Mouse (Mus musculus) adrenal gland, adult 2 months (tissue): ENCODE measurements around the gene Muc1. TPM values are rescaled to one million over a fixed set of nuclear protein-coding genes. Genes with fewer than 3 reads are reported as not detected.
A peak's percentile ranks its signal among the peaks of the same experiment; 100 is the strongest.

Source experiments
- DNase-seq: peaks from one replicate; pipeline ENCODE4 v3.0.0; 2021
- long read RNA-seq: library from polyadenylated mRNA; stranded (forward); transcript quantifications from one replicate; pipeline ENCODE4 v2.0.0, GENCODE M21; 2021
- polyA plus RNA-seq: library from polyadenylated mRNA; depleted of rRNA; stranded (reverse); fragments of >200 nt; gene quantifications from 2 replicates; pipeline ENCODE4 v1.2.3, GENCODE M21; 2012; rRNA removed
- total RNA-seq, 2 experiments: library from RNA; stranded (reverse); gene quantifications; 2 replicates each; pipeline ENCODE4 v1.2.3; 2021

The Muc1 gene
- total RNA-seq = under 1 TPM; 0.24 to 0.32 TPM
- 0.53 and 0.85 TPM in 2 replicates for polyA plus RNA-seq
- long read RNA-seq = 0 reads

DNA sequence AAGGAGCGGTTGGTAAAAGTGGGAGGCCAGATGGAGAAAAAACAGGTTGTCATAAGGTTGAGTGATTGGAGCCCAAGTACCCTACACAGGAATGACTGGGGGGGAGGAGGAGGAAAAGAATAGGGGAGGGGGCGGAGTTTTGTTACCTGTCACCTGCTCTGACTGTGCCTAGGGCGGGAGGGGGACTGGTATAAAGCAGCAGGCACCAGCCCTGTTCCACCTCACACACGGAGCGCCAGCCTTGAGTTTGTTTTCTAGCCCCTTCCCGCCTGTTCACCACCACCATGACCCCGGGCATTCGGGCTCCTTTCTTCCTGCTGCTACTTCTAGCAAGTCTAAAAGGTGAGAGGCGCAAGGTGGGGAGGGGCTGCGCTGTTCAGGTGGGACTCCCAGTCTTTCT, at the start of gene Muc1:
Muc1 (plus strand) TSS at position 222 of the 400 bp plus-strand sequence.
- DNase-seq = no peak

DNA sequence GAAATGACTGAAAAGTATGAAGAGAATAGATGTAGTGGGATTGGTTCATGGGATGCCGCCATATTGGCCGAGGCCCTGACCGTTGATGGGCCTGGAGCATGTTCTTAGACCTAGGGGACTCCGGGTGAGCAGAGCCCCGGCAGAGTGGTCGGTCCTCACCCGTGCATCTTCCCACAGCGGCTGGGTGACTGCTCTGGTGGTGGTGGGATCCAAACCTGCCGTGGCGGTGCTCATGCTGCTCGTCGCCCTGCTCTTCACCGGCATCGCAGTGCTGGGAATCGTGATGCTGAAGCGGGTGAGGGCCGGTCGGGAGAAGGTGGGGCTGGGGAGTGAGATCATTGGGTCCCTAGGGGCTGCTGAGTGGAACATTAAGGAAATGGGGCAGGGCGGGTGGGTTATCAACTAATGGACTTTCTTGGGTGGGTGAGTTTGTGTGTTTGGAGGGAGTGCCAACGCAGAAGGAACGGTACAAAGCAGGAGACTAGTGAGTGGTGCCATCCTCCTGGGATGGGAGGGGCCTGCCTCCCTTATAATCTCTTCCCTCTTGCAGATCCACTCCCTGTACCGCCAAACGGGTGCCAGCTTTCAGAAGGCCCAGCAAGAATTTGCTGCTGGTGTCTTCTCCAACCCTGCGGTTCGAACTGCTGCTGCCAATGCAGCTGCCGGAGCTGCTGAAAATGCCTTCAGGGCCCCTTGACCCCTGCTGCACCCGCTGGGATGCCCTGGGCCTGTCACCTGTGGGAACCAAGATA, 46.9 kb upstream of the Muc1 start:
- DNase-seq = no peak

DNA sequence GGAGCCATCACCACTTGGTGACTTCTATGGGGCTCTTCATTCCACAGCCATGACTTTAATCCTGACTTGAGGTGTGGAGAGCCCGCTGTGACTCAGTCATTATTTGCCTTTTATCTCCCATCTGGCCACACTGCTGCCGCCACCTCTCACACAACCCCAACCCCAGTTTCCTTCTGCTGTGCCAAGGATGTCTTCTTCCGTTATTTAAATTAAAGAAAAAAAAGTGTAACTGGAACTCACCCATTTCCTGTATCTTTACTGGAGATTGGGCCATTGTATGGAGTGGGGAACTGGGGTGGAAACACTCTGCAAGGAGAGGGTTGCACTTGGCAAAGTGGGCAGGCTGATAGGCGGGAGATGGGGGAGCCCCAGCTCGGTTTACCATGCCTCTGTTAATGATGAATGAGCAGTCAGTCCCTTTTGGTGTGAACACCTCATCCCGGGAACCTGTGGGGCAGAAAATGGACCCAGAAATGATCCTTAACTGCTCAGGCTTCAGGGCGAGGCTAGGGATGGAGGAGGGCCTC, 46.3 kb upstream of the Muc1 start:
- no peak for DNase-seq

DNA sequence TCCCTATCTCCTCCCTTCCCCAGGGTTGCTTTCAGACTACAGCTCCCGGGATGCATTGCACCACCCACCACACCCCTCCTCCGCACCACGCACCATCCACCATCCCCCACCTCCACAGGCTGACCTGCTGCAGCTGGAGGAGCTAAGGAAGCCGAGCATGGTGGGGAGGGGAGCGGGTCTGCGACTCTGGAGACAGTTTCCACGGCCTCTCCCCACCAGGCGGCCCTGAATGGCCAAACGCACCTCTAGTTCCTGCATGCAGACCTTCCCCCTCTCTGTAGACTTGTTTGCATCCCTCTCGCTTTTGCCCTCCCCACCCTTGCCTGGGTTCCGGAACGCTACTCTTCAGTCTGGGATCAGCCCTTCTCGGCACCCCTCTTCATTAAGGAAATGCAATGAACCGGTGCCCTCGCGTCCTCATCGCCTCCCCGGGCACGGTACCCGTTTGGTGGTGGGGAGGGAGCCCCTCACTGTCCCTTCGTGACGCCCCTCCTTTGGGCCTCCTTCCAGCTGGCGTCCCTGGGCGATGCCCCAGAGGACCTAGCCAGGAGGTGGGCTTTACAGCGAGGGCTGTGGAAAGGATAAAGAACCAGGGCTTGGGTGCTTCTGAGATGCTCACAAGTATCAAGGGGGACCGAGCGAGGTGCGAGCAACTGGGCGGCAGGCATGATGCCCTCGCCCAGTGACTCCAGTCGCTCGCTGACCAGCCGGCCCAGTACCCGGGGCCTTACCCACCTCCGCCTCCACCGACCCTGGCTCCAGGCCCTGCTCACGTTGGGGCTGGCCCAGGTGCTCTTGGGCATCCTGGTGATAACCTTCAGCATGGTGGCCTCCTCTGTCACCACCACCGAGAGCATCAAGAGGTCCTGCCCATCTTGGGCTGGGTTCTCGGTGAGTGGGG, 45.5 kb upstream of the Muc1 start, which contains the start of gene Fam189b:
Fam189b (plus strand) TSS at position 86 of the 901 bp plus-strand sequence.
- peak; percentile 93 for DNase-seq

DNA sequence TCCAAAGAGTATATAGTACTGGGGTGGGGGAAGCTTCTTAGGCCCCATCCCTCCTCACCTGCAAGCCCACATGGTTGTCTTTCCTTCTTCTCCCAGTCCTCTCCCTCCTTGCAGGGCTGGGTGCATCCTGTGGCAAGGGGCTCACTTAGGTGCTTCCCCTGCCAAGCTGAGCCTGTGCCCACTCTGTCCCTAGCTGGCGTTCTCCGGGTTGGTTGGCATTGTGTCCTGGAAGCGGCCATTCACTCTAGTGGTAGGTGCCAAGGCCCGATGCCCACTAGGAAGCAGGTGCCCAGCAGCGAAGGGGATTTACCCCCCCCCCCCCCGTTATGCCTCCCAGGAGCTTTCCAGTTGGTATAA, 44.9 kb upstream of the Muc1 start:
- DNase-seq = no peak

DNA sequence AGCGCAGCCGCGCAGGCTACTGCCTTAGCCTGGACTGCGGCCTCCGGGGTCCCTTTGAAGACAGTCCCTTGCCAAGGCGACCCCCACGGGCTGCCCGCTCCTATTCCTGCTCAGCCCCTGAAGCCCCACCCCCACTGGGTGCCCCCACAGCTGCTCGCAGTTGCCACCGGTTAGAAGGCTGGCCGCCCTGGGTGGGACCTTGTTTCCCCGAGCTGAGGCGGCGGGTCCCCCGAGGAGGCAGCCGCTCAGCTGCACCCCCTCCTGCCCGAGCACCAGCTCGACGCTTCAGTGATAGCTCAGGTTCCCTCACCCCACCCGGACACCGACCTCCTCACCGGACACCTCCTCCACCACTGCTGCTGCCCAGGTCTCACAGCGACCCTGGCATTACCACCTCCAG, 41.7 kb upstream of the Muc1 start:
- no peak for DNase-seq

DNA sequence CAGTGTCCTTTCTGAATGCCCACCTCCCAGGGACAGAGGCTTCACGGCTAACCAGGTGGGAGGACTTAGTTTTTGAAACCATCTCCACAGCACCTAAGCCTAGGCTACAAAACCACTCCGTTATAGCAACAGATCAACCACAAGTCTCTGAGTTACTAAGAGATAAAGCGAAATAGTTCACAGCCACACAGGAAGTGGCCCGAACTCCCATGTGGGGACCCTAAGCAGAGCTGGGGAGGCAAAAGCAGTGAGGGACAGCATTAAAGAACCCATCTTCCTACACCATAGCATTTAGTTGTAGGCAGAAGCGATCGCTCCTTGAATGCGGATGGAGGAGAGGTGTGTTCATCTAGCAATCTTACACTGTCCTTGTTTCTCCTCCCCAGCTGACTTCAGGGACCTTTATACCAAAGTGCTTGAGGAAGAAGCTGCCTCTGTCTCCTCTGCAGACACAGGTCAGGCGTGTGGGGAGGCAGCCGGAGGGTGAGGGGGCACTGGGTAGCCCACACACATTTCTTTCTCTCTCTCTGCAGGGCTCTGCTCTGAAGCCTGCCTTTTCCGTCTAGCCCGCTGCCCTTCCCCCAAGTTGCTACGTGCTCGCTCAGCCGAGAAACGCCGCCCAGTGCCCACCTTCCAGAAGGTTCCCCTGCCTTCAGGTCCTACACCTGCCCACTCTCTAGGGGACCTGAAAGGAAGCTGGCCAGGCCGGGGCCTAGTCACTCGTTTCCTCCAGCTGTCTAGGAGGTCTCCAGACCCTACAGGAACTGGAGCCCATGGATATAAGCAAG, 41.0 kb upstream of the Muc1 start:
- DNase-seq = no peak

DNA sequence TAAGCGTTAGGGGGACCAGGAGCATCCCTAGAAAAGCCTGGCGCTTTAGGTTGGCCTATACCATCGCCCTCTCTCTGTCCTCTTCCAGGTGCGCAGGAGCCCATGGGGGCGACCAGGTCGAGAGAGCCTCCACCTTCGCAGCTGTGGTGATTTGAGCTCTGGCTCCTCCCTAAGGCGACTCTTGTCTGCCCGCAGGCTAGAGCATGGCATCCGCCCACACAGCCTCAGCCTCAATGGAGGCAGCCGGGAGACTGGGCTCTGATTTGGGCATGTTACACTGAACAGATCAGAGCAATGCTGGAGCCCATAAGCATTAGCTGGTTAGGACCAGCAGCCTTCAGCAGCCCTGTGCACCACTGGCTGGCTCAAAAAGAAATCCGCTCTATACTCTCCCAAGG, 40.4 kb upstream of the Muc1 start:
- no peak for DNase-seq

DNA sequence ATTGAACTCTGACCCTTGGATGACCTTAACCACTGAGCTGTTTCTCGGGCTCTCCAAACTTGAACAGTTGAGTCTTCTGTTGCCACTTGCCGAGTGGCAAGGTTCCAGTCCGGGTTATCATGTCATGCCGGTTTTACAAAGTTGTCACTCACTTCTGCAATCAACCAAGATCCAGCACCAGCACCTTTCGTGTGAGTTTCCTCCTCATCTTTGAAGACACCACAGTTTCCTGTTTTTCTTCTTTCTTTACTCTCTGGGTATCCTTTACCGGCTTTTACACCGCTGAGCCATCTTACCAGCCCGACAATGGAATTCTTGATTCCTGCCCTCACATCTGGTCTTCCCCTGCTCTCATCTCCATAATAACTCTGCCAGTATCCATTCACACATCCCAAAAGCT, 38.4 kb upstream of the Muc1 start:
- DNase-seq = no peak

DNA sequence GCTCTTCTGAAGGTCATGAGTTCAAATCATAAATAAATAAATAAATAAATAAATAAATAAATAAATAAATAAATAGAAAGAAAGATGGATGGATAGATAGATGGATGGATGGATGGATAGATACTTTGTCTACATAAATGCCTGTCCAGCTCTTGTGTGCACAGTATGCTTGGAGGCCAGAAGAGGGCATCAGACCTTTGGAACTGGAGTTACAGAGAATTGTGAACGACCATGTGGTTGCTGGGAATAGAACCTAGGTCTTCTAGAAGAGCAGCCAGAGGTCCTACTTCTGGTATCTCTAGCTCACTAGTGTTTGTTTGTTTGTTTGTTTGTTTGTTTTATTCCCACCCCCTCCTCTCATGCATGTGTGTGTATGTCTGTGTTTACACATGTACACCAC, 35.5 kb upstream of the Muc1 start:
- no peak for DNase-seq

DNA sequence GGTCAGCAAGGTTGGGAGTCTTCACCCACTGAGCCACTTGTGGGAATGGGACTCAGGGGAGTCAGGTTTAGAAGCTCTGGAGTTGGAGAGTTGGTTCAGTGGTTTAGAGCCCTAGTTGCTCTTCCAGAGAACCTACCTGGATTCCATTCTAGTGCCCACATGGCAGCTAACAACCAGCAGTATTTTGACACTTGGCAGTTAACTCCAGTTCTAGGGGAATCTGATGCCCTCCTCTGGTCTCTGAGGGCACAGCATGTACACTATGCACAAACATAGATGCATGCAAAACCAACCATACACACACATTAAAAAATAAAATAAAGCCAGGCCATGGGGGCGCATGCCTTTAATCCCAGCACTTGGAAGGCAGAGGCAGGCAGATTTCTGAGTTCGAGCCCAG, 35.0 kb upstream of the Muc1 start:
- no peak for DNase-seq

DNA sequence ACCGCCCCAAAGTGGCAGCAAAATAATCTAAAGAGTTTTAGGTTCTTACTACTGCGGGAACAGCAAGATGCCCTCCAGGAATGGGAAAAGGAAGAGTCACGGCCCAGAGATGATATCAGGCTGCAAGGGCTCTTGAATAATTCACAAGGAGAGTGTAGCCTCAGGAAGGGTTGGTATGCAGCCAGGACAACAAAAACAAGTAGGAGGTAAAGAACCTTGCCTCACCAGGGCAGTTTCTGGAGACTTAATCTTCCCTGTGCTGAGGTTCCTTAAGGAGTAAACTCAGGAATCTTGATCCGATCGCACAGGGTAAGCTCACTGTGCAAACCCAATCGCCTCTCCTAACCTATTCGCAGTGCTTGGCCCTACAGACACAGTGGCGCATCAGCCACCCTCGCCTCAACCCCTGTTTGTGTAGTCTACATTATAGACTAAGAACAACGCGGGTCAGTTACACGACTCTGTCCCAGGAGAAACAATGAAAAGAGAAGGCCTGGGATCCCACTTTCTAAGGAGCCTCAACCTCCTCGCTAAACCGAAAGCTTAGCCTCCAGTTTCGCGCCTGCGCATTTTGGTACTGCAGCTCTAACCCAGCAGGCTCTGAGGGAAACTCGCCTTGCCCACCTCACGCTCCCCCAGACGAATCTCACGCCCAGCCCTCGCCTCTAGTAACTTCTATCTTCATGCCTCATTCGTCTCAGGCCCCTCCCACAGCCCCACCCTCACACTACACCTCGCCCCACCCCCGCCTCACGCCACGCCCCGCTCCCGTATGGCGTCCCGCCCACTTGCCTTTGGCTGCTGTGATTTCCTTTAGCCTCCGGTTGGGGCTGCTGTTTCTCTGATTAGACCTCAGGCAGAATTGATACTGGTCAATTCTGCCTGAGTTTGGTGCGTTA, 32.6 kb upstream of the Muc1 start:
- DNase-seq = peak; percentile 91

DNA sequence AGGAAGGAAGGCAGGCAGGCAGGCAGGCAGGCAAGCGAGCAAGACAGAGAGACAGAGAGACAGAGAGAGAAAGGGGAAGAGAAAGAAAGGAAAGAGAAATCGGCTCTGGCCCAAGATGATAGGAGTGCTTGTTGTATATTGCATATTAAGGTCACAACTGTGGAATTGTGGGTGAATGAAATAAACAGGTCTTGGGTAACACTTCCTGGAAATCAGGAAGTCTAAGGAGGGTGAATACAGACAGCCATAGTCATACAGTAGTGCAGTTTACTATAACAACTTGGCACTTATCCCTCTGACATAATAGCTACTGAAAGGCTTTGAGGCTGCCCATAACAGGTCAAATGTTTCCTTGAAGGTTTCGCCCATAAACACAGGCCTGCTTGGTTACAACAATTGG, 29.0 kb upstream of the Muc1 start:
- DNase-seq = no peak

DNA sequence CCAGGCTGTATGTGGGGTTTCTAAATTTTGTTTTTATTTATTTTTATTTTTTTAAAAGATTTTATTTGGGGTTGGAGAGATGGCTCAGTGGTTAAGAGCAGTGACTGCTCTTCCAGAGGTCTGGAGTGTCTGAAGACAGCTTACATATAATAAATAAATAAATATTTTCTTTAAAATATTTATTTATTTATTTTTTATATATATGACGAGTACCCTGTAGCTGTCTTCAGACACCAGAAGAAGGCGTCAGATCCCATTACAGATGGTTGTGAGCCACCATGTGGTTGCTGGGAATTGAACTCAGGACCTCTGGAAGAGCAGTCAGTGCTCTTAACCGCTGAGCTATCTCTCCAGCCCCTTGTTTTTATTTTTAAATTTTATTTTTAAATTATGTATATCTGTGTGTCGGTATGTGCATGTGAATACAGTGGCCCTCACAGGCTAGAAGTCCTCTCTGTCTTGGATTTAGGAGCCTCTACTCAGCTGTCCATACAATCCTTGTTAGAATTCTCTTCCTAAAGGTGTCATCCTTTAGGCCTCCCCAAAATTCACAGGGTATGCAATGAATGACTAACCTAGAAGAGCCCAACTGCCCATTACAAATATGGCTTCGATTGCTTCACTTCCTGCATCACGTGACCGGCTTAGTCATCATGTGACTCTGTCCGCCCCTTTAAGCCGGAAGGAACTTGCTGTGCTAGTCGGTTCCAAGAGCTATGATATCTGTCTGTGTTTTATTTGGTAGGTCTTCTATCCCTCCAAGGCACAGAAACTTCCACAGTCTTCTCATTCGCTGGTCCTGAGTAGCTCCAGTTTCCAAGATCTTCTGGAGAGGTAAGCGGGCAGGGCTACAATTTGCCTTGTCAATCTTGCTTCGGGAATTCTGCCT, 26.4 kb upstream of the Muc1 start, which contains the start of gene Gba:
Gba (plus strand) TSS at position 676 of the 889 bp plus-strand sequence.
- peak; percentile 88 for DNase-seq

DNA sequence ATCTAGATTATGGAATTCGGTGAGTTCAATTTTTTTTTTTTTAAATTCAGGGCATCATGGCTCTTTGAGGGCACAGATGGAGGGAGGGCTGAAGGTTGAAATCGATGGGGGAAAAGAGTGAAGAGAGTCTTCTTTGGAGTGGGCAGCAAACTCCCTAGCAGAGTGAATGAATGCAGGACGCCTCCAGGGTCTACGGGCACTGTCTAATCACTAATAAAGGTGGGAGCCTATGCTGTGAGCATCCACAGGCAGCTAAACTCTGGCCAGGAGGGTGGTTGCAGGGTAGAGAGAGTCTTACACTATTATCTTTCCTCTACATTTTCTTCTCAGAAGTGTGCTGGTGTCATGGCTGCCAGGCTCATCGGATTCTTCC, 25.7 kb upstream of the Muc1 start:
- DNase-seq = no peak

DNA sequence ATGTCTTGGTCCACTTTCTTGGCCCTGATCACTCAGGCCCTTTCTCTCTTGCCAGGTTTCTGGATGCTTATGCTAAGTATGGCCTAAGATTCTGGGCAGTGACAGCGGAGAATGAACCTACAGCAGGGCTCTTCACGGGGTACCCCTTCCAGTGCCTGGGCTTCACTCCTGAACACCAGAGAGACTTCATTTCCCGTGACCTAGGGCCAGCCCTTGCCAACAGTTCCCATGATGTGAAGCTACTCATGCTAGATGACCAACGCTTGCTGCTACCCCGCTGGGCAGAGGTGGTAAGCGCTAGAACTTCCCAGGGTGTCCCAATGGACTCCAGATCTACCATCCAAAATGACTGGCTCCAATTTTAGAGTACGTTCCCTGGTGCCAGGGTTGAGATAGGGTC, 22.8 kb upstream of the Muc1 start:
- no peak for DNase-seq

DNA sequence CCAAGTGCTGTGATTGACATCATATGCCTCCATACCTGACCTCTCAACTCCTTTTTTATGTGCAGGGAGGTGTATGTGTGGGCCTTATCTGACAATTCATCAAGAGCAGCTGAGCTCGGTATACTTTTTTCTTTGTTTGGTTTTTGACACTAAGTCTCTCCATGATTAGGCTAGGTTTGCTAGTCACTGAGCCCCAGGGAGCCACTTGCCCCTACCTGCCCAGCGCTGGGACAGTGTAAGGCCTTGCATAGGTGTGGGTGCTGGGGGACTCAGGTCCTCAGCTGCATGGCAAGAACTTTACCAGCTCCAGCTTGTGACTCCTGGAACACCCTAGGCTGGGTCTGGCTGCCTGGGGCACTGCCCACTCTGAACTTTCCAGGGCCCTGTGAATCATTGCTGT, 22.2 kb upstream of the Muc1 start:
- no peak for DNase-seq

DNA sequence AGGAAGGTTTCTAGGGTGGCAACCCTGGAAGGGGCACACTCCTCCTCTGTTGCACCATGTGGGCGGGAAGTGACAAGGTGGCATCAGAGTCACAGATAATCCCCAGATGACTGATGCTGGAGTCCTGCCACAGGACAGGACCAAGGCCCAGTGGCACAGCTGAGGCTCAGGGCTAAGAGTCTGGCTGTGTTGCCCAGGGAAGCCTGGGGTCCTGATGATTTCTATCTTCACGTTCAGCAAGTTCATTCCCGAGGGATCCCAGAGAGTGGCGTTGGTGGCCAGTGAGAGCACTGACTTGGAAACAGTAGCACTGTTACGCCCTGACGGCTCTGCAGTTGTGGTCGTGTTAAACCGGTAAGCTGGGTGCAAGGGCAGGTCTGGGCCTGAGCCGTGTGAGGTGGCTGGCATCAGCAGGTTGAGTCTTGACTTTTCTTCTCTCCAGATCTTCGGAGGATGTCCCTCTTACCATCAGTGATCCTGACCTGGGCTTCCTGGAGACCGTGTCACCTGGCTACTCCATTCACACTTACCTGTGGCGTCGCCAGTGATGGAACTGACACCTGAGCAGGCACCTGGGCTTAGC, 20.7 kb upstream of the Muc1 start:
- no peak for DNase-seq

DNA sequence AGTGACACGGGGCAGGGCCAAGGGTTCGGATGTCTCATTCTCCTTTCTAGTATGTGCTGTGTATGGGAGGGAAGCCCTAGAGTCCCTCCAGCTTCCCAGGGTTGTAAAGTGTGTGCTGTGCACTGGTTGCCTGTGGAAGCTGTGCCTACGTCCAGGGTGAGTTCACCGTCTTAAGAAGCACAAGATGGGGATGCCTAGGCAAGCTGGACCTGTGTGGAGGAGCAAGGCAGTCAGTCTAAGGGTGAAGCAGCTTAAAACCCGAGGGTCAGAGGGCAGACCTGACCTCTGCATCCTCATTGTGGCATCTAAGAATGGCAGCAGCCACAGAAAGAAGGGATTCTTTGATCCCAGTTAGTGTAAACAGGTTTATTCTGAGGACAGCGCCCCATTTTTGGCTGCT, 20.1 kb upstream of the Muc1 start:
- no peak for DNase-seq

DNA sequence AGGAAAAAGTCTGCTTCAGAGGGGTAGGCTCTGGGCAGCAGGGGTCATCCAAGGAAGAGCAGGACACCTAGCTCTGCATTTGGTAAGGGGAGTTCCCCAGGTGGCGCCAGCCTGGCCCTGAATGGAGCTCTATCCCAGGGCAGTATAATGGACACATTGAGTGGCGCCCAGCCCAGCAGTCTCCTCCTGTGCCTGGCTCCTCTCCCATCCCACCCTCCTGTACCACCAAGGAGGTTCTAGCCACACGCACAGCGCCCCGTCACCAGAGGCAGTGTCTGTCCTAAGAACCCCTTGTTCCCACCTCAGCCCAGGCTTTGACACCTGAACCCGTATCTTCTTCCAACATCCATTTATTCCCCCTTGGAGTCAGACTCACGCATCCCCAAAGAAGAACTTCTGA, 19.1 kb upstream of the Muc1 start:
- no peak for DNase-seq
